Mouse (Mus musculus) gastrocnemius, adult 2 months (tissue): ENCODE measurements around the gene Ak5. TPM values are rescaled to one million over a fixed set of nuclear protein-coding genes. Genes with fewer than 3 reads are reported as not detected.

Source experiments
- DNase-seq: peaks from one replicate; pipeline ENCODE4 v3.0.0; 2022
- H3K27ac ChIP-seq: fragments of 200-600 bp; 2 replicates; pipeline ENCODE4 v1.8.1; 2022; ENCODE audit warnings: mild to moderate bottlenecking
- H3K4me3 ChIP-seq: fragments of 200-600 bp; 2 replicates; pipeline ENCODE4 v1.8.1; 2022; ENCODE audit warnings: mild to moderate bottlenecking, moderate library complexity
- CTCF ChIP-seq: fragments of 200-600 bp; IDR thresholded peaks from 2 replicates; pipeline ENCODE4 v1.8.1; 2022; ENCODE audit warnings: antibody characterized with exemption, mild to moderate bottlenecking, moderate library complexity
- intact Hi-C: fragments of 180-260 bp; cut with DNase I; formaldehyde crosslinking; loops from one replicate; pipeline ENCODE4 v1.15.1; 2025
- total RNA-seq, 2 experiments: library from RNA; stranded (reverse); gene quantifications; 2 replicates each; pipeline ENCODE4 v1.2.3; 2021

The Ak5 gene
- total RNA-seq, 2 experiments from 2014 or later = 0.33 TPM; not detected in 1

- no peak for TF ChIP-seq CTCF
- no peak overlapping the region for H3K4me3 ChIP-seq
- H3K27ac ChIP-seq = no peak overlapping the region
- no peak for DNase-seq
- intact Hi-C loops = no loop called here
Observed at GRCm38 (mm10) chr3:152453163-152453562, 215.0 kb downstream of the Ak5 start.

- DNase-seq = no peak
- H3K27ac ChIP-seq = no peak overlapping the region
- H3K4me3 ChIP-seq = no peak overlapping the region
- no peak for TF ChIP-seq CTCF
- intact Hi-C loops = no loop called here
Observed at GRCm38 (mm10) chr3:152446966-152447365, 221.2 kb downstream of the Ak5 start.

GRCm38 (mm10) chr3:152444114-152444513, 224.0 kb downstream of the Ak5 start:
- Histone ChIP-seq H3K4me3 (no peak overlapping the region), H3K27ac (no peak overlapping the region)

GRCm38 (mm10) chr3:152442795-152443194, 225.4 kb downstream of the Ak5 start:
- Histone ChIP-seq H3K27ac (no peak overlapping the region), H3K4me3 (no peak overlapping the region)
- TF ChIP-seq CTCF = no peak
- intact Hi-C loops = no loop called here
- DNase-seq = no peak

More at GRCm38 (mm10) chr3:152444114-152444513, 224.0 kb downstream of the Ak5 start:
- intact Hi-C loops = no loop called here
- TF ChIP-seq CTCF = no peak
- DNase-seq = no peak

- intact Hi-C loops = no loop called here
- no peak overlapping the region for H3K27ac ChIP-seq
- DNase-seq = no peak
- no peak overlapping the region for H3K4me3 ChIP-seq
- no peak for TF ChIP-seq CTCF
Observed at GRCm38 (mm10) chr3:152438068-152438467, 230.1 kb downstream of the Ak5 start.

GRCm38 (mm10) chr3:152435590-152435989, 232.6 kb downstream of the Ak5 start:
- intact Hi-C loops = no loop called here
- H3K27ac ChIP-seq = no peak overlapping the region

GRCm38 (mm10) chr3:152432677-152433076, 235.5 kb downstream of the Ak5 start:
- TF ChIP-seq CTCF = no peak
- no peak for DNase-seq
- intact Hi-C loops = loop anchor here (2.0 kb wide), 1 partner anchor 16 kb away; no protein-coding TSS in a partner anchor
- H3K4me3 ChIP-seq = no peak overlapping the region
- no peak overlapping the region for H3K27ac ChIP-seq

More at GRCm38 (mm10) chr3:152435590-152435989, 232.6 kb downstream of the Ak5 start:
- H3K4me3 ChIP-seq = no peak overlapping the region
- DNase-seq = no peak
- no peak for TF ChIP-seq CTCF

GRCm38 (mm10) chr3:152428925-152429324, 239.2 kb downstream of the Ak5 start:
- no peak overlapping the region for H3K27ac ChIP-seq
- no peak for TF ChIP-seq CTCF
- no peak for DNase-seq

More at GRCm38 (mm10) chr3:152428925-152429324, 239.2 kb downstream of the Ak5 start:
- intact Hi-C loops = no loop called here
- no peak overlapping the region for H3K4me3 ChIP-seq

Other genes with a start within 250 kb of the Ak5 start
- gene Pigk, start 45.7 kb upstream of the Ak5 start, total RNA-seq = 10 to 100 TPM; 16.6 to 23.0 TPM